Mouse (Mus musculus) gonadal fat pad, adult 2 months (tissue): ENCODE measurements around the gene Tnp2. TPM values are rescaled to one million over a fixed set of nuclear protein-coding genes. Genes with fewer than 3 reads are reported as not detected.

Experiments
- DNase-seq: peaks from one replicate; pipeline ENCODE4 v3.0.0-alpha.2; 2012; ENCODE audit warnings: low read depth
- polyA plus RNA-seq: library from polyadenylated mRNA; depleted of rRNA; stranded (reverse); fragments of >200 nt; gene quantifications from 2 replicates; pipeline ENCODE4 v1.2.3, GENCODE M21; 2012; rRNA removed

Tnp2 gene
- polyA plus RNA-seq, 1 experiment, result 89.5 TPM

- DNase-seq, result no peak
Measured at GRCm38 (mm10) chr16:10769661-10770060, 18.8 kb downstream of the Tnp2 start.

- no peak for DNase-seq
Measured at GRCm38 (mm10) chr16:10768821-10769220, 19.6 kb downstream of the Tnp2 start.

GRCm38 (mm10) chr16:10767158-10767557 is 21.3 kb downstream of the Tnp2 start:
- DNase-seq, result no peak

GRCm38 (mm10) chr16:10764323-10764722 is 24.1 kb downstream of the Tnp2 start:
- no peak for DNase-seq

- DNase-seq, result no peak
Measured at GRCm38 (mm10) chr16:10763540-10764264, 24.8 kb downstream of the Tnp2 start.

GRCm38 (mm10) chr16:10762569-10763180 is 25.8 kb downstream of the Tnp2 start:
- DNase-seq, result no peak

GRCm38 (mm10) chr16:10761182-10761581 is 27.3 kb downstream of the Tnp2 start:
- no peak for DNase-seq

- DNase-seq, result no peak
Measured at GRCm38 (mm10) chr16:10756168-10756567, 32.3 kb downstream of the Tnp2 start.

- DNase-seq, result no peak
Measured at GRCm38 (mm10) chr16:10754521-10755296, 33.8 kb downstream of the Tnp2 start.

- DNase-seq, result no peak
Measured at GRCm38 (mm10) chr16:10749824-10750223, 38.6 kb downstream of the Tnp2 start.

GRCm38 (mm10) chr16:10749226-10749625 is 39.2 kb downstream of the Tnp2 start:
- DNase-seq, result no peak

GRCm38 (mm10) chr16:10741082-10741481 is 47.4 kb downstream of the Tnp2 start:
- DNase-seq, result peak; percentile 24

- DNase-seq, result no peak
Measured at GRCm38 (mm10) chr16:10739854-10740398, 48.5 kb downstream of the Tnp2 start.

- DNase-seq, result no peak
Measured at GRCm38 (mm10) chr16:10738866-10739265, 49.6 kb downstream of the Tnp2 start.

Other genes with a start within 250 kb of the Tnp2 start
- 32.0 and 36.9 TPM in 2 replicates for gene Dexi, start 245.6 kb downstream of the Tnp2 start, polyA plus RNA-seq
- 18.4 and 19.9 TPM in 2 replicates for gene Clec16a, start 243.3 kb downstream of the Tnp2 start, polyA plus RNA-seq
- 2.0 and 3.5 TPM in 2 replicates for gene Socs1, start 3.1 kb downstream of the Tnp2 start, polyA plus RNA-seq
- gene Prm3, start 2.3 kb upstream of the Tnp2 start, polyA plus RNA-seq, result 1.5 and 3.4 TPM in 2 replicates
- gene Prm2, start 7.5 kb upstream of the Tnp2 start, polyA plus RNA-seq, result 224 and 271 TPM in 2 replicates
- 50.4 and 109 TPM in 2 replicates for gene Prm1, start 17.2 kb upstream of the Tnp2 start, polyA plus RNA-seq
- gene Gm11172, start 24.3 kb upstream of the Tnp2 start, polyA plus RNA-seq, result not detected in 2 replicates
- gene Rmi2, start 46.4 kb upstream of the Tnp2 start, polyA plus RNA-seq, result 0.08 and 0.14 TPM in 2 replicates